Mouse (Mus musculus): ENCODE data around the gene Efcc1.

- no peak for TF ChIP-seq CTCF (IDR thresholded peaks at IDR 0.05; ENCODE audit: insufficient read depth, low read depth, low read length)
- TF ChIP-seq POLR2A (IDR thresholded peaks at IDR 0.05; ENCODE audit: insufficient read depth, low read depth, low read length) = no peak
Measured at GRCm38 (mm10) chr6:87799576-87799975, 68.9 kb downstream of the Efcc1 start.
